Mouse (Mus musculus): ENCODE measurements at regions not wholly inside any gene's neighbourhood (a gene's known extent, or its start where the extent isn't known, plus 50 kb on each side); places are given as distances from the start of the nearest gene placed in this dataset.

DNA sequence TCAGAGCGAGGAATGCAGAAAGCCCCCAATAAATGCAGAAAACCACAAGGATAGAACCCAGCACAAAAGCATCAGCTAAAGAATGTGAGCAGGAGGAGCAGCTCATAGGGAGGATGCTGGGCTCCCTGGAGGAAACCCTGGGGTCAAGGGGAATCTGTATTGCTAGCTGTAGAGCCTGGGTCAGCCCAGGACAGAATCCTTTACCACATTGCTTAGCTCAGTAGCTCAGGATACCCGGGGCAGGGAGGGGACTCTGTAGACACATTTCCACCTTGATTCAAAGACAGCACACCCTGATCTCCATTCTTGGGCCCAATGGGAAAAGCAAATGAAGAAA lies 187.7 kb downstream of the Bcl2l11 start:
- H3K27me3 ChIP-seq (ENCODE audit: control insufficient read depth, insufficient read depth, low read length) = no peaks in the 10 kb centered on the region
- H3K36me3 ChIP-seq (ENCODE audit: control insufficient read depth, insufficient read depth, low read length) = no peaks in the 10 kb centered on the region
- peaks cover 9% of the 10 kb centered on the region for H3K4me1 ChIP-seq (ENCODE audit: control insufficient read depth, insufficient read depth, low read length)
- H3K27ac ChIP-seq (ENCODE audit: control insufficient read depth, insufficient read depth, low read depth, low read length) = no peak overlapping the region
- no peak for TF ChIP-seq CTCF (IDR thresholded peaks at IDR 0.05; ENCODE audit: control insufficient read depth, insufficient read depth, insufficient replicate concordance, low read depth, low read length)
- no peak for TF ChIP-seq POLR2A (IDR thresholded peaks at IDR 0.05; ENCODE audit: control insufficient read depth, low read depth, low read length)
- H3K4me3 ChIP-seq (ENCODE audit: control insufficient read depth, low read depth, low read length) = no peak overlapping the region

DNA sequence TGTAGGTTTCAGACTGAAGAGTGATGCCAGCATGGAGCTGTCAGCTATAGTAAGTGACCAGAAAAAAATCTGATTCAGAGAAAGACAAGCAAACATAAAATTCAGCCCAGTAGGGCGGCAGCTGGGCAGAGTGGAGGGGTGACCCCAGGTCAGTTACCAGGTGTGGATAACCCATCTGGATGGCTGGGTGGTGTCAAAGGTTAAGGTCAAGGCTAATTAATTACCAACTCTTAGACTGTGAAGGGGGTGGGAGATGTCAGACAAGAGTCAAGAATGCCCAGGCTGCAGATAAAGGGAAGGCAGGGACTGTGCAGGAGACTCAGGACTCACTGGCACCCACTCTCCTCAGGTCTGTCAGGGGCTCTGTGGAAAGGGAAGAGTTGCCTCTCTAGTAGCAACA lies 188.1 kb downstream of the Bcl2l11 start:
- no peak for TF ChIP-seq CTCF (IDR thresholded peaks at IDR 0.05; ENCODE audit: control insufficient read depth, insufficient read depth, insufficient replicate concordance, low read depth, low read length)
- no peak for TF ChIP-seq POLR2A (IDR thresholded peaks at IDR 0.05; ENCODE audit: control insufficient read depth, low read depth, low read length)
- no peaks in the 10 kb centered on the region for H3K27me3 ChIP-seq (ENCODE audit: control insufficient read depth, insufficient read depth, low read length)
- no peak overlapping the region for H3K27ac ChIP-seq (ENCODE audit: control insufficient read depth, insufficient read depth, low read depth, low read length)
- no peaks in the 10 kb centered on the region for H3K36me3 ChIP-seq (ENCODE audit: control insufficient read depth, insufficient read depth, low read length)
- peaks cover 9% of the 10 kb centered on the region for H3K4me1 ChIP-seq (ENCODE audit: control insufficient read depth, insufficient read depth, low read length)
- H3K4me3 ChIP-seq (ENCODE audit: control insufficient read depth, low read depth, low read length) = no peak overlapping the region

DNA sequence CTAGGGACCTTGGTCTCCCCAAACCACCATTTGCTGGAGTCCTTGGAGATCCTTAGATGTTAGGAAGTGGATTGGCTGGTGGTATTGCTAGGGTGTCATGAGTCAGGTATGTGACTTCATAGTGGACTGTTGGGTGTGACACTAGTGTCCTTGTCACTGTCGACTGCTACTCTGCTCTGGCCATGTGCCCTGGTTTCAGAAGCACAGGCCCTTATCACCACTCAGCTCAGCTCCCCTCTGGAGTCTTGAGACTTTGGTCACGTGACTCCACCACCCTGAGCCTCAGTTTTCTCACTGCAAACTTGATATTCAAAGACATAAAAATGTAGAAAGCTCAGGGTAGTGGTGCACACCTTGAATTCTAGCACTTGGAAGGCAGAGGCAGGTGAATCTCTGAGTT lies 190.7 kb downstream of the Bcl2l11 start:
- Histone ChIP-seq H3K27me3 (ENCODE audit: control insufficient read depth, insufficient read depth, low read length) (no peaks in the 10 kb centered on the region), H3K4me1 (ENCODE audit: control insufficient read depth, insufficient read depth, low read length) (peaks cover 9% of the 10 kb centered on the region), H3K36me3 (ENCODE audit: control insufficient read depth, insufficient read depth, low read length) (no peaks in the 10 kb centered on the region), H3K27ac (ENCODE audit: control insufficient read depth, insufficient read depth, low read depth, low read length) (no peak overlapping the region), H3K4me3 (ENCODE audit: control insufficient read depth, low read depth, low read length) (no peak overlapping the region)
- TF ChIP-seq CTCF (IDR thresholded peaks at IDR 0.05; ENCODE audit: control insufficient read depth, insufficient read depth, insufficient replicate concordance, low read depth, low read length) (no peak), POLR2A (IDR thresholded peaks at IDR 0.05; ENCODE audit: control insufficient read depth, low read depth, low read length) (peak; percentile 37; the same call in 1 of the 2 replicates)

DNA sequence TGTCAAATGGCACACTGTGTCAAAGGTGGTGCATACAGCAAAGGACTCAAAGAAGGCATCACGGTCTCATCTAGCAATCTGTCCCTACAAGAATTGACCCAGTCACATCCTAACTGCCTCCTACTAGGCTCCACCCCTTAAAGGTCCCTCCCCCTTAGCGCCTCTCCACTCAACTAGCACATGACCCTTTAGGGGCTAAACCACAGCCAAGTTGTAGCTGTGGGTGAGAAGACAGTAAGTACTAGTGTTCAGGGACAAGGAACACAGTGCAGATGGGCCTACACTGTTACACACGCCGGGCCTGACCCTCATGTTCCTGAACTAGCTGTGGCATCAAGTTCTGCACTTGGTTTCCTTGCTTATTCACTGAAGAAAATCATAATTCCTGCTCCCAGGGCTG lies 192.4 kb downstream of the Bcl2l11 start:
- no peaks in the 10 kb centered on the region for H3K27me3 ChIP-seq (ENCODE audit: control insufficient read depth, insufficient read depth, low read length)
- TF ChIP-seq POLR2A (IDR thresholded peaks at IDR 0.05; ENCODE audit: control insufficient read depth, low read depth, low read length) = no peak
- TF ChIP-seq CTCF (IDR thresholded peaks at IDR 0.05; ENCODE audit: control insufficient read depth, insufficient read depth, insufficient replicate concordance, low read depth, low read length) = no peak
- no peaks in the 10 kb centered on the region; the same call in 1 of the 2 replicates for H3K4me1 ChIP-seq (ENCODE audit: control insufficient read depth, insufficient read depth, low read length)
- no peak overlapping the region for H3K4me3 ChIP-seq (ENCODE audit: control insufficient read depth, low read depth, low read length)
- no peak overlapping the region for H3K27ac ChIP-seq (ENCODE audit: control insufficient read depth, insufficient read depth, low read depth, low read length)
- no peaks in the 10 kb centered on the region for H3K36me3 ChIP-seq (ENCODE audit: control insufficient read depth, insufficient read depth, low read length)

DNA sequence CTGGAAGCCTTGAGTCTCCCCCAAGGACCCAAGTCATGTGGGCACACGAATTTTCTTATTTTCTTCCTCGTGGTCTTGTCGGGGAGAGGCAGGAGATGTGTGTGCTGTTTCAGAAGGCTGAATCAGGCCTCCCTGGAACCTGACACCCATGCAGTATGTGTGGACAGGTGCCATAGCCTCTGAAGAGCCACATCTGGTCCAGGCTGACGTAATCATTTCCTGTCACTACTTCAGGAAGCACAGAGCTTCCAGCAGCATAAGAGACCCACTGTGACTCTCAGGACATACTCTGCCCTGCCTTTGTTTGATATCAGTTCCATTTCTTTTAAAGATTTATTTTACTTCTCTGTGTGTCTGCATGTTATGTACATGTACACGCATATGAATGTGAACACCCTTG lies 193.1 kb downstream of the Bcl2l11 start:
- no peak for TF ChIP-seq CTCF (IDR thresholded peaks at IDR 0.05; ENCODE audit: control insufficient read depth, insufficient read depth, insufficient replicate concordance, low read depth, low read length)
- no peak for TF ChIP-seq POLR2A (IDR thresholded peaks at IDR 0.05; ENCODE audit: control insufficient read depth, low read depth, low read length)
- Histone ChIP-seq H3K4me1 (ENCODE audit: control insufficient read depth, insufficient read depth, low read length) (no peaks in the 10 kb centered on the region; the same call in 1 of the 2 replicates), H3K36me3 (ENCODE audit: control insufficient read depth, insufficient read depth, low read length) (no peaks in the 10 kb centered on the region), H3K4me3 (ENCODE audit: control insufficient read depth, low read depth, low read length) (no peak overlapping the region), H3K27ac (ENCODE audit: control insufficient read depth, insufficient read depth, low read depth, low read length) (no peak overlapping the region), H3K27me3 (ENCODE audit: control insufficient read depth, insufficient read depth, low read length) (no peaks in the 10 kb centered on the region)

DNA sequence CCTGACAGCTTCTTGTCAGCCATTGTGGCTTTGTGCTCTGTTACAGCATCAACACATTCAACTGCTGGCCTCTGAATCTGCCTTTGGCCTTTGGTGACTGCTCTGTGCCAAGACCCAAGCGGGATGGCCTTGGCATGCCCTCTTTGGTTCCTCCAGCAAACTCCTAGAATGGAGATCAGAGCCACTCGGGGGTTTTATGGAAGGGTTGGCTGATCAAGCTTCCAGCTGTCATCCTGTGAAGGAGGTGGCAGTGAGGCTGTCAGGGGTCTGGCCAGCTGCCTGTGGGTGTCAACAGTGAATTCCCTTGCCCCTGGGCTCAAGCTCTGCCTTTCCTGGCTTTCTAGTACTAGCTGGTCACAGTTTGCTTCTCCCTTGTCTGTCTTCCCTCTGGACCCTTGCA lies 195.6 kb downstream of the Bcl2l11 start:
- TF ChIP-seq CTCF (IDR thresholded peaks at IDR 0.05; ENCODE audit: control insufficient read depth, insufficient read depth, insufficient replicate concordance, low read depth, low read length) (no peak), POLR2A (IDR thresholded peaks at IDR 0.05; ENCODE audit: control insufficient read depth, low read depth, low read length) (no peak)
- Histone ChIP-seq H3K4me3 (ENCODE audit: control insufficient read depth, low read depth, low read length) (no peak overlapping the region), H3K27ac (ENCODE audit: control insufficient read depth, insufficient read depth, low read depth, low read length) (no peak overlapping the region), H3K4me1 (ENCODE audit: control insufficient read depth, insufficient read depth, low read length) (peaks cover 4% of the 10 kb centered on the region), H3K36me3 (ENCODE audit: control insufficient read depth, insufficient read depth, low read length) (no peaks in the 10 kb centered on the region), H3K27me3 (ENCODE audit: control insufficient read depth, insufficient read depth, low read length) (no peaks in the 10 kb centered on the region)

DNA sequence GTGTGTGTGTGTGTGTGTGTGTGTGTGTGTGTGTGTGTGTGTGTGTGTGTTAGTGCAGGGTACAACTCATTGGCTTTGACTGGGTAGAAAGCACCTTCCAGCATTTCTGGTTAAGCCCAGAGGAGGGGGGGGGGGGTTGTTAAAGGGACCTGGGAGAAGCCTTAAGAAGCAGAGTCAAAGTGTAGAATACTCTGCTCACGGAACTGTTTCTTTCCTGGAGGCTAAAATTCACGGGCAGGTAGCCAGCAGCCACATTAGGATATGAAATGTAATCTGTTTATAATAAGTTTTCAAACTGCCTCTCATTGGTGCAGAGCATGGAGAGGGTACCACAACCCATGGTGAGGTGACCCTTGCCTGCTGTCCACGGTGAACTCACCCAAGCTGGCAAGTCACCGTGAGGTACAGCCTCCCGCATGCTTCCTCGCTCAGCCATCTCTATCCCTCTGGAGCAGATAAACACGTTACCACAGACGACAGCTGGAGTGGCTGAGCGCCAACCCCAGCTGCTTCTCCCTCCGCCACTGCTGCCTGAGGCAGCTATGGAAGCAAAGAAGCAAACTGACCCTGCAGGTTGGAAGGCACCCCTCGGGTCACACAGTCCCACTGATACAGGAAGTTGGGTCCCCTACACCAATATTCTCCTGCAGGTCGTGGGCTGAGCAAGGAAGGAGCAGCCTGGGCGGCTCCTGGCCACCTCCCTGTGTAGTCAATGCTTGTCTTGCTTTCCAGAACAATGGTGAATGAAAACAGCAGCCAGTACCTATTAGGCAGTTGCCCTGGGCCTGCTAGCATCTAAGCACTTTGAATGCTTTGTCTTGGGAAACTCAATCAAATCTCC lies 198.6 kb downstream of the Bcl2l11 start:
- peaks cover 4% of the 10 kb centered on the region for H3K4me1 ChIP-seq (ENCODE audit: control insufficient read depth, insufficient read depth, low read length)
- no peak for TF ChIP-seq CTCF (IDR thresholded peaks at IDR 0.05; ENCODE audit: control insufficient read depth, insufficient read depth, insufficient replicate concordance, low read depth, low read length)
- TF ChIP-seq POLR2A (IDR thresholded peaks at IDR 0.05; ENCODE audit: control insufficient read depth, low read depth, low read length) = no peak
- H3K36me3 ChIP-seq (ENCODE audit: control insufficient read depth, insufficient read depth, low read length) = no peaks in the 10 kb centered on the region
- H3K27me3 ChIP-seq (ENCODE audit: control insufficient read depth, insufficient read depth, low read length) = no peaks in the 10 kb centered on the region
- no peak overlapping the region for H3K27ac ChIP-seq (ENCODE audit: control insufficient read depth, insufficient read depth, low read depth, low read length)
- H3K4me3 ChIP-seq (ENCODE audit: control insufficient read depth, low read depth, low read length) = no peak overlapping the region
